Mouse (Mus musculus) thymus, postnatal 4 days (tissue): ENCODE results near the gene Arhgap31.
A peak's percentile ranks its signal among the peaks of the same experiment; 100 is the strongest.
"Not testable (repeated sequence)": the region's sequence is repeated elsewhere in the genome, so short reads cannot be mapped to it uniquely, and the experiment has no call there.

Experiments used
- DNase-seq: peaks from one replicate; pipeline ENCODE4 v3.0.0; 2021

Arhgap31 gene

GRCm38 (mm10) chr16:38724256-38724655 lies 11.2 kb upstream of the Arhgap31 start:
- no peak for DNase-seq

DNA sequence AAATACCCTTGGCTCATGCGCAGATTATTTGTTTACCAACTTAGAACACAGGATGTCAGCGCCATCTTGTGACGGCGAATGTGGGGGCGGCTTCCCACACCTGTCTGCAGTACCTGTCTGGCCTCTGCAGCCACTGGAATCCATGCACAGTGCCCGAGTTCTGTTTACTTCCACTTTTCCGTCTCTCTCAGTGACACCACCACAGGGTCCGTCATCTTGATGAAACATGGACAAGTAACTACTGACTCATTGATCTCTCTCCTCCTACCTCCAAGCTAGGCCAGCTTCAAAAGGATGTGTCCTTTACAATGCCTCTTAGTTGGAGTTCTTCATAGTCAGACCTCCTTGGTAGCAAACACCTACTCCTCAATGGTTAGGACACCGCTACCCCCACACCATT lies 8.3 kb upstream of the Arhgap31 start:
- no peak for DNase-seq

DNA sequence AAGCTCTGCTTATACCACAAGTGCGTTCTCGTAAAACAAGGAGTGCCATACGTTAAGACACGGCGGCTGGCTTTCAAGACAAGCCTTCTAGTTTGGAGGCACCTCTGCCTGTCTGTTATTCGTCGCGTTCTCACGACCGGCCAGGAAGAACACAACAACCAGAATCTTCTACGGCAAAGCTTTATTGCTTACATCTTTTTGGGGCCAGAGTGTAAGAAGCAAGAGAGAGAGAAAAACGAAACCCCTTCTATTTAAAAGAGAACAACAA lies 1.1 kb upstream of the Arhgap31 start:
- not testable (repeated sequence) for DNase-seq

DNA sequence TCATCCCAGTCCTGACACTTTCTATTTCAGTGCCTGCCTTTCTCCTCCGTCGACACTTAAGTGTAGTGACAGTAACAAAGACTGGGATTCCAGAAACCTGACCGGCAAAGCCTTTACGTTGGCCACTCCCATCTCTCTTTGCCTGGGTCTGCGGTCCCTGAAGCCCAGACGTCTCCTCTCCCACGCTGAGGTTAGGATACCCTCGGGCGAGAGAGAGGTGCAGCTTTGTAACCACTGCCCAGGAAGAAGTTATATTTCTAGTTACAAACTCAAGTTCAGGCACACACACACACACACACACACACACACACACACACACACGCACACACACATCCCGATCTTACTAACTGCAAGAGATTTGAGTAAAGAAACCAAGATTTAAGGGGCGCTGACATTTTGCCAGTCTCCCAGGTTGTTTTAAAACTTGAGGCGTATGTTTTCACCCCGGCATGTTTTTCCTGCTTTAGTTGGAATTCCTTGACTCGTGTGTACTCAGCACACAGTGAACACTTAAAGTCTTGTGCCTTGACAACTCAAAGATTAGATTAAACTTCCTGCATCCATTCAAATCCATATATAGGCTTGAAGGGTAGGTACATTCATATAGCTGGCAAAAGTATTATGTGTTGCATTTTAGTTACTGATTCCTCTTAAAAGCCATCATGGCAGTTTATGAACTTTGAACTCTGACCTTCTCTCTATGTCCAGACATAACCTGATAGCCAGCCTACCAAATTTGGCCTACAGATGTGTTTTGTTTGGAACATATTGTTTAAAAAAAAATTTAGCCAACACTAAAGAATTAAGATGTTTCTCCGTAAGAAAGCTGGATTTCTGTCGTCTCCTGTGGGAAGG lies 557 bp upstream of the Arhgap31 start:
- DNase-seq: no peak

GRCm38 (mm10) chr16:38712105-38712504 lies 969 bp downstream of the Arhgap31 start:
- peak; percentile 48 for DNase-seq

DNA sequence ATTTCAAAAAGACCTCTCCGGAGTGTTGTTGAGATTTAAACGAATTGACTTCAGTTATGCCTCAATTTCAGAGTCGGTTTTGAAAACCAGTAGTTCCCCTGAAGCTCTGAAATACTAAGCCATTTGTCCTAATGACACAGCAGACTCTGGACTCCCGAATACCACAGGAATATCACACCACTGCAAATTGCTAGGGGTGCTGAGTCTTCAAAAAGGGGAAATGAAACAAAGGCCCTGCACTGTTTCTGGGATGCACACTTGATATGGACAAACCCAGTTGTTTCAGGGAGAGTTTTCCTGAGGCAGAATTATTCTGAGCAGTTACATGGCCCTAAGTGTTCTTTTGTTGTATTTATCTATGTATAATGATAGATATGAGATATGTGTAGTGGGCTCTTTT lies 1.8 kb downstream of the Arhgap31 start:
- no peak for DNase-seq

GRCm38 (mm10) chr16:38708962-38709520 lies 4.0 kb downstream of the Arhgap31 start:
- DNase-seq: no peak

- no peak for DNase-seq
Measured at GRCm38 (mm10) chr16:38706782-38707181, 6.3 kb downstream of the Arhgap31 start.

DNA sequence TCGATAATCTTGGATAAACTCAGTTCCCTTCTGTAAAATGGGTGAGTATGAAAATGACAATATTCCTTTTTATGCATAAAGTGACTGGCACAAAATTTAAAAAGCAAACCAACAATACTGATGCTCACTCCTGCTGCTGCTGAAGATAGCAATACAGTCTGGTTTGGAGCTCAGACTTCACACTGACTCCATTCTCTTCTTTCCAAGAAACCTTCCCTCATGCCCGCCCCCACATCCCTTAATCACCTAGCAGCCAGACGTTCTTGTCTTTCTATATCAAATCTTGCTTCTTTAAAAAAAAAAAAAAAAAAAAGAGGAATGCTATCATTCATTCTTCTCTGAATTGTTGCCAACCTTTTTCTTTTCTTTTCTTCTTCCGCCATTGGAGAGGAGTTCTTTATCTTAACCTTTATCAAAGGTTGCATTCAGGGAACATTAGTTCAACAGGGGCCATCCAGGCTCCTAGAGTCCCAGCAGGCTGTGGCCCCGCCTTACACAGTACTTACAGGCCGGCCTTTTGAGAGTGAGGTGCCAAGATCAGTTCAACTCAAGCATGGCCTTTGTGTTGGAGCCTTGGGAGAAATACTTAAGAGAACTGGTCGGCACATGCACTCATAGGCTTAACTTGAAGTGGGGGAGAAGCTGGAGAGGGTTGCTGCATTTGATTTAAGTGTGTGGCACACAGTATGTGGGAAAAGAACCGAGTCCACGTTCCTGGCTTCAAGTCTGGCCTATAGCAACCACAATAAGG lies 7.4 kb downstream of the Arhgap31 start:
- DNase-seq: no peak

- no peak for DNase-seq
Measured at GRCm38 (mm10) chr16:38703501-38703900, 9.6 kb downstream of the Arhgap31 start.

DNA sequence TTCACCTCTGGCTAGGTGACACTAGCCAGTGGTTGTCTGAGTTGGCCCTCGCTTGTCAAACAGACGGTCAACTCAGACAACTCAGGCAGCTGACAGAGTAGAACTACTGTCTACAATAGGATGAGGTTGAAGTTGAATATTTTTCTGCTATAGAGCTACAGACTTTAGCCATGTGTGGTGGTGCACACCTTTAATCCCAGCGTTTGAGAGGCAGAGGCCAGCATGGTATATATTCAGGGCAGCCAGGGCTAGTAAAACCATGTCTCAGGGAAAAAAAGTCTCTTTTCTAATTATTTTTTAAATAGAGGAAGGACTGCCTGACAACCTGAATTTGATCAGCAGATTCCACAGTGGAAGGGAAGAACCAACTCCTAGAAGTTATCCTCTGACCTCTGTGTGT lies 10.8 kb downstream of the Arhgap31 start:
- DNase-seq: no peak

GRCm38 (mm10) chr16:38701492-38702185 lies 11.4 kb downstream of the Arhgap31 start:
- no peak for DNase-seq

GRCm38 (mm10) chr16:38700392-38701162 lies 12.5 kb downstream of the Arhgap31 start:
- DNase-seq: no peak

DNA sequence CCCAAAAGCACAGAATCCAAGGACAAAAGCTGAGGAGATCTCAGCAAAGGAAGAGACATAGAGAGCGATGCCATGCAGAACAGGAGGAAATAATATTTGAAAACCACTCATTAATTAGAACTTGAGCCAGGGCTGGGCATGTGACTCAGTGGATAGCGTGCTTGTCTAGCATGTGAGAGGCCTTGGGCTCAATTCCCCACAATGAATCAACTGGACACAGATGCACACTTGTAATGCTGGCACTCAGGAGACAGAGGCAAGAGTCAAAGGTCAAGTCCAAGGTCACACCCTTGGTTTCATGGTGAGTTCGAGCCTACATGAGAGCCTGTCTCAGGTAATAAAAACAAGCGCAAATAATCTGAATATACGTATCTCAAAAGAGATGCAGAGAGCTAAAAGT lies 15.5 kb downstream of the Arhgap31 start:
- no peak for DNase-seq

DNA sequence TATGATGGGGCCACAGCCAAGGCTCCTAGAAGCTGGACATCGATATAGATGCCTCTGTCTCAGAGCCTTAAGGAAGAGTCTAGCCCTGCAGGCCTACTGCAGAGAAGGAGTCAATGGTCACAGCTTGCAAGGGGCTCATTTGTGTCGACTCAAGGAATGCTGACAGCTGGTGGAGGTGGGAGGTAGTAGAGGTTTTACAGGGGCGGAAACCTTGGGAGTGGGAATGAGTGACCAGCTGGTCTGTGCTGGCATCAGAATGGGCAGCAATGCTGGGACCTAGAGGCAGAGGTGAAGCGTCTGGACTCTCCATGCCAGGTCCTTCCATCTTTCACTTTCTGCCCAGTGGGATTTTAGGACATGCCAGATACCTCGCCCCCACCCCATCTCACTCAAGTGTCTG lies 17.5 kb downstream of the Arhgap31 start:
- DNase-seq: no peak

GRCm38 (mm10) chr16:38694906-38695540 lies 18.1 kb downstream of the Arhgap31 start:
- DNase-seq: no peak

DNA sequence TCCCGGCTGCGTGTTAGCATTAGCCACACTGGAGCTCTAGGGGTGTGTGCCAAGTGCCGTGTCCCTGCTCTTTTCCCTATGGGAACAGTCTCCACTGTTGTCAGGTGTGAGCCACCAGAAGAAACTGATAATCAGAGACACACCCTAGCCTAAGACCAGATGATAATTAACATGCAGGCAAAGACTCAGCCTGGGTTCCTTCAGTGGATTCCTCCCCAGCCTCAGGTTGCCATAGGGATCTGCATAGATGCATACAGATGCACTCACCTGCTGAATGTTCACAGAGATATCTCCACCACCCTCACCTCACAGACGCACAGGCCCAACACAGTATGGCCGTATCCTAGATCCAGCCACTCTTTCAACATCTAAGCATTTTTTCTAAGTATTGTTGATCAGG lies 22.6 kb downstream of the Arhgap31 start:
- DNase-seq: no peak

DNA sequence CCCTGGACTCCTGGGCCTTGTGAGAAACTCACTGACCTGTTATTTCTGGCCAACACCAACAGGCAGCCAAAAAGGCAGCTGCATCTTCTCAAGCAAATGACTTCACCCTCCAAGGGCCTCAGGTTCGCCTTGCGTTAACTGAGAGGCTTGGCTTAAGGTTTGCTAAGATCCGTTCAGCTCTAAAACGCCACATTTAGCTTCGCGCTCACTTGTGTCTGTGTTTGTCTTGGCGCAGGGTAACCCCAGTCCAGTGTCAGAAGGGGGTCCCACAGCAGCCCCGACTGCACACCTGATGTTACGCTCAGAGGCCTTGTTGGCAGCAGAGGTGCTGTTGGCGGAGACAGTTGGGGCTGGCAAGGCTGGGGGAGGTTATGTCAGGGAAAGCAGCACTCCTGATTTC lies 23.3 kb downstream of the Arhgap31 start:
- no peak for DNase-seq

GRCm38 (mm10) chr16:38688531-38689264 lies 24.4 kb downstream of the Arhgap31 start:
- DNase-seq: no peak

DNA sequence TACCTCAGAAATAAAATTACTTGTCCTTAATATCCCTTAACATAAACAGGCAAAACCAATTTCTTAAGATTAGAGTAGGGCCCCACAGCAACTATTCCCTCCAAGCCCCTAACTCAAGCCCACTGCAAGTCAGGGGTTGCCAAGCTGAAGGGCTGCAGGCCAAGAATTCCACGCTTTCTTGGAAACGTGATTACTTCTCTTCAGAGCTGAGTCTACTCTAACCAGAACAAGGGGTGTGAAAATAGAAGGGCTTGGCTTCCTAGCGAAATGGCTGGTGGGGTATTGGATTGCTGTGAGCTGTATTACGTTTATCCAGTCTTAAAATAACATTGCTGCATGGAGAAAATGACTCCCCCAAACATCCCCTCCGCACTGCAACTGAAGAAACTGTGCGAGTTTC lies 25.4 kb downstream of the Arhgap31 start:
- DNase-seq: no peak

DNA sequence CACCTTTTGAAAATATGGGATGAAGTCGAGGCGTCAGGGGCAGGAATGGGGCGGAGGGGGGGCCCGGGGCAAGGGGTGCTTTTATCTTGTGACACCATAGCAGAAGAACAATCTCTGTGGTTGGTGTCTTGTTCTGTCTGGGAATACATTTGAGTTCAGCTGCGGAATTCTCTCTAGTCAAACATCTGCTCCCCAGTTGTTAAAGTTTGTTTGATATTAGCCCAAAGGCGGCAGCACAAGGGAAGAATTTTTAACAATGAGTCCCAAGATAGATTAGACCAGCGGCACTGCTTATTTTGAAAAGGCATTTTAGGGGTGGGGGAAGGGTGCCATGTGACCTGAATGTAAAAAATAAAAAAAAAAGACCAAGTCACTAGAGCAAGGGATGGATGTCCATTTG lies 30.0 kb downstream of the Arhgap31 start:
- DNase-seq: no peak

- no peak for DNase-seq
Measured at GRCm38 (mm10) chr16:38681313-38681712, 31.8 kb downstream of the Arhgap31 start.
